Comparison of ENCODE assay signal across 8 mouse cellular contexts in the genomic region with DNA sequence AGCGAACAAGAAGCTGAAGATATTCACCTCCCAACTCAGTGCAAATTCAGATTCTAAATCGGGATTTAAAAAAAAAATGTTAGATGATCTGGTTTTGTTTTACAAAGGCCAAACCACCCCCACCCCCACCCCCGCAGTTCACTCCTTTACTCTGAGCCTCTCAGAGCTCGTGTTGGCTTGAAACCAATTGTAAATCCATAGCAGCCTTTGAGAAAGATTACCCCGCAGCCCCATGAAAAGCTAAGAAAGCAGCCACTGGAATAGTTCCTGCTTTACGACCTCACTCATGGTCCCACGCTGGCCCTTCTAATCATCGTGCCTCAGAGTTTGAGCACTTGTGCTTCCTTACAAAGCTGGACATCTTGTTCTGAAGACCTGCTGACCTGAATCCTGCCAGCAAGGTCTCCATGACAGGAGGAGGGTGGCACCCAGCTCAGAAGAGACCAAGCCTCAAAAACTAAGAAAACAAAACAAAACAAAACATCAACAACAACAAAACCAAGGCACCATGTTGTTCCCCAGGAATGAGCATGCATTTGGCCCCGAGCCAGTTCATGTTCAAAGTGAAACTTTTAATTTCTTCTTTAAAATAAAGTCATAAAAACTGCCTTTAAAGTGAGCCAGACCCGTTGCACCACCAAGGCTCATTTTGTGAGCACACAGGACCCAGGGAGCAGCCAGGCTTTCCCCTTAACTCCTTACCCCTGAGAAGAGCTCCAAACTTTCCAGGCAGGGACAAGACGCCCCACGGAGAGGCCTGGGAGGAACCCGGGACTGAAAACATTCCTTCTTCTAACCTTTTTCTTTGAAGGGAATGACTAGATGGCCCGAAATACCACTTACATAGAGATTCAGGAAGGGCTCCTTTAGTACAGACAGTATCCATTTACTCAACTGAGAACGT.
DNase-seq lines count a peak whose midpoint lies in the region; ATAC-seq and TF ChIP-seq lines count a peak whose summit lies in the region.
"Had no signal": no experiment of that assay in that cellular context is flagged by ENCODE, and none has a peak within 500 bp of the region (broad histone marks: within the 10 kb centered on the region; RNA-seq: fewer than 3 reads in every experiment).

No protein-coding gene starts in this region.

- peak overlapping the region; percentile 58; the same call in 1 of the 2 replicates for H3K27ac ChIP-seq in hindbrain, postnatal 0 days
- H3K27ac ChIP-seq in hindbrain, embryonic 10.5 days: no peak overlapping the region
- peak overlapping the region; percentile 58; the same call in 1 of the 2 replicates for H3K27ac ChIP-seq in stomach, embryonic 14.5 days (ENCODE audit: low read length)
- no peak overlapping the region for H3K27ac ChIP-seq in stomach, postnatal 0 days (replicated peaks)
- H3K27ac ChIP-seq in kidney, embryonic 16.5 days (ENCODE audit: low read length): peak overlapping the region; percentile 3; the same call in 1 of the 2 replicates
- H3K27ac ChIP-seq in left cerebral cortex, adult 2 months: no peak overlapping the region; the same call in 1 of the 2 replicates

- H3K9me3 ChIP-seq in hindbrain, postnatal 0 days (ENCODE audit: low read length): no peaks in the 10 kb centered on the region
- H3K9me3 ChIP-seq in hindbrain, embryonic 10.5 days: no peaks in the 10 kb centered on the region
- H3K9me3 ChIP-seq in stomach, embryonic 14.5 days (ENCODE audit: control insufficient read depth, low read depth, low read length): no peaks in the 10 kb centered on the region
- no peaks in the 10 kb centered on the region for H3K9me3 ChIP-seq in stomach, postnatal 0 days (ENCODE audit: control insufficient read depth, low read length)
- peaks cover 6% of the 10 kb centered on the region for H3K9me3 ChIP-seq in kidney, embryonic 16.5 days (ENCODE audit: low read length)

- TF ChIP-seq CTCF in hindbrain, postnatal 0 days (IDR thresholded peaks at IDR 0.05; ENCODE audit: low read depth): no peak
- no peak for TF ChIP-seq CTCF in stomach, postnatal 0 days (IDR thresholded peaks at IDR 0.05; ENCODE audit: low read depth)
- TF ChIP-seq CTCF in left cerebral cortex, adult 2 months (IDR thresholded peaks at IDR 0.05): no peak

- 47% methylated on average over 15 of the region's 15 CpGs for WGBS in hindbrain, postnatal 0 days
- 62% methylated on average over 15 of the region's 15 CpGs for WGBS in hindbrain, embryonic 10.5 days
- WGBS in stomach, embryonic 14.5 days: 49% methylated on average over 15 of the region's 15 CpGs
- WGBS in stomach, postnatal 0 days: 41% methylated on average over 15 of the region's 15 CpGs
- WGBS in kidney, embryonic 16.5 days: 37% methylated on average over 15 of the region's 15 CpGs

- TF ChIP-seq EP300 in stomach, postnatal 0 days (optimal IDR thresholded peaks at IDR 0.05): no peak

- H3K27me3 ChIP-seq in hindbrain, postnatal 0 days (ENCODE audit: insufficient read depth, low read length): no peaks in the 10 kb centered on the region
- H3K27me3 ChIP-seq in hindbrain, embryonic 10.5 days (ENCODE audit: insufficient read depth, poor library complexity, severe bottlenecking): no peaks in the 10 kb centered on the region
- H3K27me3 ChIP-seq in stomach, embryonic 14.5 days (ENCODE audit: control insufficient read depth, insufficient read depth, low read length): no peaks in the 10 kb centered on the region
- H3K27me3 ChIP-seq in stomach, postnatal 0 days (ENCODE audit: control insufficient read depth, insufficient read depth, low read length): no peaks in the 10 kb centered on the region
- H3K27me3 ChIP-seq in kidney, embryonic 16.5 days (ENCODE audit: insufficient read depth, low read length): no peaks in the 10 kb centered on the region

- no peak for ATAC-seq in hindbrain, postnatal 0 days
- peak; percentile 21; the same call in 1 of the 2 replicates for ATAC-seq in stomach, embryonic 14.5 days (ENCODE audit: insufficient number of reproducible peaks, insufficient read depth, low FRiP score, low read depth)
- ATAC-seq in stomach, postnatal 0 days (ENCODE audit: low FRiP score, low TSS enrichment): no peak
- no peak for ATAC-seq in kidney, embryonic 16.5 days (ENCODE audit: low FRiP score, low TSS enrichment)

- H3K4me1 ChIP-seq in hindbrain, postnatal 0 days (ENCODE audit: insufficient read depth, low read length): no peaks in the 10 kb centered on the region; the same call in 1 of the 2 replicates
- H3K4me1 ChIP-seq in hindbrain, embryonic 10.5 days (replicated peaks): peaks cover 8% of the 10 kb centered on the region
- H3K4me1 ChIP-seq in stomach, embryonic 14.5 days (ENCODE audit: control insufficient read depth, insufficient read depth, low read length): peaks cover 21% of the 10 kb centered on the region
- 0 out of 2 replicates have a peak, but pooled peaks cover 4% of the 10 kb centered on the region for H3K4me1 ChIP-seq in stomach, postnatal 0 days (replicated peaks; ENCODE audit: control insufficient read depth, insufficient read depth)
- H3K4me1 ChIP-seq in kidney, embryonic 16.5 days (ENCODE audit: insufficient read depth, low read length): peaks cover 11% of the 10 kb centered on the region; the same call in 1 of the 2 replicates

- DNase-seq in hindbrain, postnatal 0 days (ENCODE audit: low spot score): no peak
- DNase-seq in hindbrain, embryonic 10.5 days (ENCODE audit: low spot score): no peak
- no peak for DNase-seq in stomach, postnatal 0 days (ENCODE audit: low spot score)
- peak; percentile 68 for DNase-seq in testis, postnatal 10 days (ENCODE audit: low spot score)
- no peak for DNase-seq in left cerebral cortex, adult 2 months (ENCODE audit: extremely low spot score in 1 of 2, low spot score in 2 of 2)

- no peak overlapping the region for H3K4me3 ChIP-seq in hindbrain, postnatal 0 days (ENCODE audit: low read length)
- H3K4me3 ChIP-seq in hindbrain, embryonic 10.5 days: no peak overlapping the region
- no peak overlapping the region for H3K4me3 ChIP-seq in stomach, embryonic 14.5 days (ENCODE audit: low read depth, low read length)
- no peak overlapping the region for H3K4me3 ChIP-seq in stomach, postnatal 0 days (ENCODE audit: low read depth, low read length)
- no peak overlapping the region for H3K4me3 ChIP-seq in kidney, embryonic 16.5 days (ENCODE audit: low read length)
- H3K4me3 ChIP-seq in left cerebral cortex, adult 2 months: no peak overlapping the region

- intact Hi-C loops in left cerebral cortex, adult 2 months (cut with DNase I): no loop called here

- no peak overlapping the region for H3K9ac ChIP-seq in hindbrain, postnatal 0 days (replicated peaks; ENCODE audit: low read length)
- no peak overlapping the region for H3K9ac ChIP-seq in stomach, embryonic 14.5 days (replicated peaks; ENCODE audit: low read depth, low read length)
- H3K9ac ChIP-seq in stomach, postnatal 0 days (ENCODE audit: low read length): no peak overlapping the region
- no peak overlapping the region for H3K9ac ChIP-seq in kidney, embryonic 16.5 days (replicated peaks; ENCODE audit: low read length)

- no peaks in the 10 kb centered on the region for H3K36me3 ChIP-seq in hindbrain, postnatal 0 days (ENCODE audit: insufficient read depth, low read length)
- H3K36me3 ChIP-seq in hindbrain, embryonic 10.5 days: no peaks in the 10 kb centered on the region
- no peaks in the 10 kb centered on the region for H3K36me3 ChIP-seq in stomach, embryonic 14.5 days (ENCODE audit: control insufficient read depth, insufficient read depth, low read length)
- no peaks in the 10 kb centered on the region for H3K36me3 ChIP-seq in stomach, postnatal 0 days (ENCODE audit: control insufficient read depth, insufficient read depth, low read length)
- no peaks in the 10 kb centered on the region for H3K36me3 ChIP-seq in kidney, embryonic 16.5 days (ENCODE audit: insufficient read depth, low read length)

- H3K4me2 ChIP-seq in hindbrain, postnatal 0 days (ENCODE audit: low read depth, low read length): no peak overlapping the region
- no peak overlapping the region for H3K4me2 ChIP-seq in stomach, embryonic 14.5 days (replicated peaks; ENCODE audit: low read depth, low read length)
- H3K4me2 ChIP-seq in stomach, postnatal 0 days (replicated peaks; ENCODE audit: low read depth): no peak overlapping the region
- no peak overlapping the region for H3K4me2 ChIP-seq in kidney, embryonic 16.5 days (replicated peaks; ENCODE audit: low read depth, low read length)
- H3K4me2 ChIP-seq: midbrain, embryonic 11.5 days had no signal

Comparison
In these comparisons a context has a peak if more than half of its experiments do, and no peak if none do; other contexts are left out.
1. H3K27ac ChIP-seq: peak in hindbrain, postnatal 0 days (single experiment), stomach, embryonic 14.5 days (single experiment) and kidney, embryonic 16.5 days (single experiment); none in hindbrain, embryonic 10.5 days (single experiment), stomach, postnatal 0 days (single experiment) and left cerebral cortex, adult 2 months (single experiment).